Mouse (Mus musculus) ES-CJ7 (cell line): ENCODE results near the gene Gpr146.

Experiments used
- DNase-seq: peaks from one replicate; pipeline ENCODE4 v3.0.0; 2011; ENCODE audit warnings: low read depth, low spot score

Gene Gpr146

GRCm38 (mm10) chr5:139358653-139359052 is 18.8 kb upstream of the Gpr146 start:
- DNase-seq: peak; percentile 58

GRCm38 (mm10) chr5:139359244-139359643 is 18.3 kb upstream of the Gpr146 start:
- DNase-seq: no peak

DNA sequence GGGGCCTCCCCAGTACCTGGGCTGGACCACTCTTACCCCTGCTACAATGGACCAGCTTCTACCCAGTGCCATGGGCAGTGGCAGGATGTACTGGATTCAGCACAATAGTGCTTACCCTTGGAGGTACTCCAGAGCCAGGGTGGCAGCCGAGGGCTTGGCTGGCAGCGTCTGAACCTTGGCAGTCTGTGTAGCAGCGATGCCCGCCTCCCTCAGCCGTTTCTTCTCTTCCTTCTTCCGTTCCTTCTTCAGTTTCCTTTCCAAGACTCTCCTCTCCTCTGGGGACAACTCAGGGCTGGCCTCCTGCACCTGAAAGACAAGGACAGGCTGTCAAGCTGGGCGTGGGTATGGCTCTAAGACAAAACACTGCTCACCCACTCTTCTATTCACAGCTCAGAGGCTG is 13.6 kb upstream of the Gpr146 start:
- no peak for DNase-seq

DNA sequence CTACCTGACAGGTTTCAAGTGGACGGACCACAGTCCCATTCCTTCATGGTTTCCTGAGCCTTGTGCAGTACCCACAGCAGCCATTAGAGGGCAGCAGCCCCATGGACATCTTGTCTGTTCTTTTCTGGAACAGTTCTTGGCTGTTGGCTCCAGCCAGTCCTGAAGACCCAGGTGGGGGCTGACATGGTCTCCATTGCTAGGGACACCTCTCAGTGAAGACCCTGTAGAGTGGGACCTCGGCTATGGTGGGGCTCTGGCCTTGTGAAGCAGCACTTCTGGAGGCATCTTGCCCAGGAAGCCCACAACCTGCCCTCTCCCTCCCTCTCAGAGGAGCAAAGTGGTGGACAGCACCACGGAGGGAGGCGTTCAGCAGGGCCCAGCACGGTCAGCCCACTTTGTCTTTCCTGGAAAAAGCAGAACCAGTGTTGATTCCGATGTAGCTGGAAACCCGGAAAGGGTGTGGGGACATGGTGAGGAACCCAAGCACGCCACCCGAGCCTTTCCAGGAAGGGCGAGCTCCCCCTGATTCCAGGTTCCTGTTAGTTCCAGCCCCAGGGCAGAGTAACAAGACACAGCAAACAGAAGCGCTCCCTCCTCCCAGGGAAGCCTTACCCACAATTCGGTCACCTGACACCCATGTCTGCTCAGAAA is 13.1 kb upstream of the Gpr146 start:
- peak; percentile 69 for DNase-seq

DNA sequence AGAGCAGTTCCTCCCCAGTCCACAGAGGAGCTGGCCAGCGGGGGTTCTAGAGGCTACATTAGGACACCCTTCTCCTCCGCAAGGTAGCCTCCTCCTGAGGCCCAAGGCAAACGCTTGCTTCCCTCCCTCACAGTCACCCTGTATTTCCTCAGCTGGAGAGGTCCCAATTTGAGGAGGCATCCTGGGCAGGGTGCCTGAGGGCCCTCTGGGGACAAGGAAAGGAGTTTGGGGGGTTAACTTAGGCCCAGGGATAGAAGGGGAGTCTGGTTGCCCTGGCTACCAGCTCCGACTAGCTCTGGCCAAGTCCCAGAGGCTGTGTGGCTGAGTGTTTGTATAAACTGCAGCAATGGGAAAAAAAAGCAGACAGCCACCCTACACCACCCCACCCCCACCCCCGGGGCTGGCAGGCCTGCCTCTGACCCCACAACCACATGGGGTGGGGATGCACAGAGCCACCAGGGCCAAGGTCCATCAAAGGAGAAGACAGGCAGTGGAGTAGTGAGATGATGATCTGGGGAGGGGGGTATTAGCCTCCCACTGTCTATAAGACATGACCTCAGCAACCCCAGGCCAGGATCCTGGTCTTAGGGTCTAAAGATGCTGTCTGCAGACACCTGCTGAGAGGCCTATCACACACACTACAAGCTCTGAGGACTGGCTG is 12.5 kb upstream of the Gpr146 start:
- DNase-seq: no peak

GRCm38 (mm10) chr5:139365827-139366226 is 11.7 kb upstream of the Gpr146 start:
- peak; percentile 19 for DNase-seq

GRCm38 (mm10) chr5:139366484-139366883 is 11.0 kb upstream of the Gpr146 start:
- no peak for DNase-seq

DNA sequence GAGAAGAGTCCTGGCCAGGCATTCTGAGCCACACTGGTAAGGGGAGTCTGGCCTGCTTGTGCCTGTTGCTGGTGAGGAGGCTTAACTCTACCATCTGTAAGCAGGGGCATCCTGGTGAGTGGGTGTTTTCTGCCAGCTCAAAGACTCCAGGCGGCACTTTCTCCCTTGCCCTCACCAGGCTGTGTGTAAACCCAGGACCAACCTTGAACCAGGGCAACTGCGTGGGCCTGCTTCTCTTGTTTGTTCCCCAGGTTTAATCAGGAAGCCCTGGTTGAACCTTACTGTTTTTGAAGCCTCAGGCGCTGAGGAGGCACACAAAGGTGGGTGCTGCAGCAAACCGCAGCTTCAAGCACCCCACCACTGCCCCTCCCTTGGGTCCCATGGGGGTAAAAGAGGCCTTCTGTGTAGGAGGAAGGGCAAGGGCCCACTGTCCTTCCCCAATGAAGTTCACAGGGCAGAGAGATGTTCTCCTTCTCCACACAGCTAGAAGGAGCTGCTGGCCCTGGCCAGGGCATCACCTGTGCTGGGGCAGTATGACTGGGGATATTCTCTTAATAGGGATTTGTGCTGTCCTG is 9.5 kb upstream of the Gpr146 start:
- no peak for DNase-seq

DNA sequence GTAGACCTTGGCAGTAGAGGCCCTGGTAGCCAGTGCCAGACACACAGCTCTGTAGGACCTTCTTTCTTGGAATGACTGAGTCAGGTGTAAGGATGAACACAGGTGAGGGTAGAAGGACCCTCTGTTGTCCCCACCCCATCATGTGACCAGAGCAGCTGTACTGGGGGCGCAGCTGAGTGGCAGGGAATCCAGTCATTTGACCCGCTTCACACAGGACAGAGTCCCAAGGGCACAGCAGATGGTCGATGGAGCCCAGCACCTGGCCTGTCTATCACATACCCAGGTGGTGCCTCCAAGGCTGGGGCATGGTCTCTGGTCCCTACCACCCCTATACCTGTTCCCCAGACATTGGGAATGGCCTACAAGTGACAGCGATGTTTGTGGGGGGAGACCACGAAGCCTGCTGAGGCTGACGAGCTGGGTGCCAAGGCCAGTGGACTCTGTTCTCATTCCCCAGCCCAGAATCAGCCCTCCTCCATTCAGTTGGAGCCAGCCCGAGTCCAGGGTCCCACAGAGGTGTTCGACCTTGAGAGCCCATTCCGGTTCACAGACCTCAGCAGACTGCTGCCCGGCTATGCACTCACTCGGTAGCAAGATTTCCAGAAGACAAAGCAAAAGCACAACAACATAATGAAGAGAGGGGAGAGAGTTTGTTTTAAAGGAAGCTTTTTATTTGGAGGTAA is 8.7 kb upstream of the Gpr146 start:
- no peak for DNase-seq

GRCm38 (mm10) chr5:139370336-139370735 is 7.2 kb upstream of the Gpr146 start:
- DNase-seq: no peak

GRCm38 (mm10) chr5:139371118-139371517 is 6.4 kb upstream of the Gpr146 start:
- no peak for DNase-seq

DNA sequence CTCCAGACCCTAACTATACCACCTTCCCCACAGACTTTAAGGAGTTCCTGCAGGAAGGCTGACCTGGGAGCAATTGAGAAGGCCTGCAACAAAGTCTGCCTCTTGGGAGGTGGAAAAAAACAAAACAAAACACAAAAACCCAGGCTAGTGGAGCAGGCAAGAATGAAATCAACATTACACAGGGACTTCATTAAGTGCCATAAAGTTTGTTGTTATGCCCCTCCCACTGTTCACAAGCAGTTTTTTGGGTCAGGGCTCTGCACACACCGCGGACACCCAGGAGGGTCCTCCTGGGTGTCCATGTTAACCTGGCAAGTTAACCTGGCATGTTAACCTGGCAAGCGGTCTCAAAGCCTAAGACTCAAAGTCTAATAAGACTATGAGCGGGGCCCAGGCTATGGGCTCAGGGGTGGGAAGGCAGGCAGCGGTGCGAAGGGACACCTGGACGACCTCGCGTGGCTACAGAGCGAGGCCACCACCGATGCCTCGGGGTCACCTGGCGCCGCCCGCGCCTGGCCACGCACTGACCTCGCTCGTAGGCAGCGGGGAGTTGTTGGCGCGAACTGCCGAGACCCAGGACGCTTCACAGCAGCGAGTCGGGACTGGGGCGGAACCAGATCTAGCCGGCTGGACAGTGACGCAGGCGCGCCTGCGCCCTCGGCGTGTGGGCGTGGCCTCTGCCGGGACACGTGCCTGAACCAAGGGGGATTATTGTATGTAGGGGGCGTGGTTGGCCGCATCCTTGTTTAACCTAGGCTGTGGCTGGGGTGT is 5.7 kb upstream of the Gpr146 start:
- peak; percentile 95 for DNase-seq

DNA sequence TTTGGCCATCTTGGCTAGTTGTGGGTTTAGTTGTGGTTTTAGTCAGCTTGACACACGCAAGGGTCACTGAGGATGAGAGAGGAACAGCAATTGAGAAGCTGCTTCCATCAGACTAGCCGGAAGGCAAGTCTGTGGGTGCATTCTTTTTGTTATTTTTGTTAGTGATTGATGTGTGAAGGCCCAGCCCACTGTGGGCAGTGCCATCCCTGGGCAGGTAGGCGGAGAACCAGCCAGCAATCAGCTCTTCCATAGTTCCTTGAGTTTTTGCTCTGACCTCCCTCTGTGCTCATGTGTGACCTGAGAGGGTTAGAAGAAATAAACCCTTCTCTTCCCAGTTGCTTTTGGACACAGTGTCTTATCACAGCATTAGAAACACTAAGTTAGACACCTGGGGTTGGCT is 4.4 kb upstream of the Gpr146 start:
- DNase-seq: no peak

GRCm38 (mm10) chr5:139373889-139374444 is 3.5 kb upstream of the Gpr146 start:
- DNase-seq: no peak

GRCm38 (mm10) chr5:139374841-139375240 is 2.7 kb upstream of the Gpr146 start:
- peak; percentile 51 for DNase-seq

- DNase-seq: no peak
These were observed 717 bp downstream of the Gpr146 start for GRCm38 (mm10) chr5:139378271-139378556.

- DNase-seq: no peak
These were observed 1.6 kb downstream of the Gpr146 start for GRCm38 (mm10) chr5:139378986-139379629.

GRCm38 (mm10) chr5:139379771-139380384 is 2.4 kb downstream of the Gpr146 start:
- no peak for DNase-seq

DNA sequence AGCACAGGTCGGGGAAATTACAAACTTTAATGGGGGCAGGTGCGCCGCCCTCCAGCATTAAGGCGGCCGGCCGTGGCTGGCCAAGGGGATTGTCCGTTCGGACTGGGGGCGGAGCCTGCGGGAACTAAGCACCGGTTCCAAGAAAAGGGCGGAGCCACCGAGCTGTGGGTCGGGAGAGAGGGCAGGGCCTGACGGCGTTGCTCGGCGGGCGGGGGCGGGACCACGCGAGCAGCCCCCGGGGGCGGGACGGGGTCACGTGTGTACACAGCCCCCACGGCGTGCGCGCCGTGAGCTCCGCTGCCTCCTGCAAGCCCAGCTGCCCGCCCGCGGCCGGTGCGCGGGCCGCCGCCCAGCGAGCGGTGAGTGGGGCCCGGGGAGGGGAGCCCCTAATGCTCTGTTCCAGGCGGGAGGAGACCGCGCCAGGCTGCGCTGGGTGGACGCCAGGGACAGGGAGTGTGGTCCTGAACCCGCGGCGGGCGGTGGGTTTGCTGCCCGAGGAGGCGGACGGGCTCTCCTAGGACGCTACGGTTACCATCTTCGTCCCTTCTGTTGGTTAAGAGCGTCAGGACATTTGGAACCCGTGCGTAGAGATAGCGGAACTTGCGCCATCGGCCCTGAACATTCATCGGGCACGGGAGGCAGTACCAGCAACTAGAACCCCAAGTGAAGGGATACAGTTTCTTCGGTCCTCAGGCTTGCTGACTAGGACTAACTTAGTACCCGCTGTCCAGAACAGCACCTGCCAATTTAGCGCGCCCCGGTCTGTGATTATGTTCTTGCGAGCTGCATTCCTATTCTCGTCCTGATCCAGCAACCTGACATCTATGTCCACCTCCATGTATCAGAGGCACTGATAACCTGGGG is 3.1 kb downstream of the Gpr146 start:
- peak; percentile 82 for DNase-seq
